Mouse (Mus musculus) lung, postnatal 0 days (tissue): ENCODE results near the gene Plekhh1.

Experiments used
- CTCF ChIP-seq: IDR thresholded peaks from 2 replicates; pipeline ENCODE4 v1.5.1; 2016; ENCODE audit warnings: antibody characterized with exemption, mild to moderate bottlenecking
- EP300 ChIP-seq: IDR thresholded peaks from 2 replicates; pipeline ENCODE4 v1.6.1; 2016; ENCODE audit warnings: antibody characterized with exemption, mild to moderate bottlenecking, control low read depth

DNA sequence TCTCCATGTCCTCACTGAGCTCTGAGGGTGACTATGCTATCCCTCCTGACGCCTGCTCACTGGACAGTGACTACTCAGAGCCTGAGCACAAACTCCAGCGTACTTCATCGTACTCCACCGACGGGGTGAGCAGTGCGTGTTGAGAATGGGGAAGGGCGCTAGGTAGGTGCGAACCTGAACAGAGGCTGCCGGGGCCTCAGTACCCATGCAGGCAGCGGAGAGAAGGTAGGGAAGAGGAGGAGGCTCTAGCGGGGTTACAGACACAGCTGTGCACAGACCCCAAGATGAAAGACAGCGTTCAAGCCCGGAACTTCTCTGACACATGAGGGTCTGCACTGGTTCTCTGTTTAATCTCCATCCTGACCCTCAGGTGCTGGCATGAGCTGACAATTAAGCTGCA lies 35.5 kb downstream of the Plekhh1 start:
- TF ChIP-seq CTCF (no peak), EP300 (no peak)
